Mouse (Mus musculus) limb, embryonic 13.5 days (tissue): ENCODE data around the gene Frs2. TPM values are rescaled to one million over a fixed set of nuclear protein-coding genes. Genes with fewer than 3 reads are reported as not detected.
A peak's percentile ranks its signal among the peaks of the same experiment; 100 is the strongest.

Experiments used
- ATAC-seq: fragments of 200-750 bp; cut with Nextera tagmentation; 2 replicates; pipeline ENCODE4 v1.8.0; 2017; ENCODE audit warnings: low read depth, moderate number of reproducible peaks, moderate TSS enrichment; ENCODE audit not compliant: low FRiP score
- H3K27ac ChIP-seq: fragments of 300-500 bp; sonication (generic); 2 replicates; pipeline ENCODE4 v1.5.1; 2015; ENCODE audit warnings: inconsistent platforms, mild to moderate bottlenecking, moderate library complexity
- H3K27me3 ChIP-seq: fragments of 300-500 bp; sonication (generic); 2 replicates; pipeline ENCODE4 v1.6.1; 2015; ENCODE audit warnings: mild to moderate bottlenecking, inconsistent platforms
- H3K36me3 ChIP-seq: fragments of 300-500 bp; sonication (generic); 2 replicates; pipeline ENCODE4 v1.6.1; 2015; ENCODE audit warnings: inconsistent platforms, mild to moderate bottlenecking, moderate library complexity
- H3K4me1 ChIP-seq: fragments of 300-500 bp; sonication (generic); 2 replicates; pipeline ENCODE4 v1.6.1; 2015; ENCODE audit warnings: inconsistent platforms
- H3K4me2 ChIP-seq: fragments of 300-500 bp; sonication (generic); replicated peaks from 2 replicates; pipeline ENCODE4 v1.6.1; 2015; ENCODE audit warnings: inconsistent platforms, mild to moderate bottlenecking, moderate library complexity
- H3K4me3 ChIP-seq: fragments of 300-500 bp; sonication (generic); 2 replicates; pipeline ENCODE4 v1.5.1; 2015; ENCODE audit warnings: moderate library complexity, mild to moderate bottlenecking, inconsistent platforms
- H3K9ac ChIP-seq: fragments of 300-500 bp; sonication (generic); 2 replicates; pipeline ENCODE4 v1.6.1; 2015; ENCODE audit warnings: mild to moderate bottlenecking, inconsistent platforms
- H3K9me3 ChIP-seq: fragments of 300-500 bp; sonication (generic); 2 replicates; pipeline ENCODE4 v1.6.1; 2016; ENCODE audit warnings: inconsistent platforms
- WGBS: fragments of 180-500 bp; shearing (Covaris S2); methylation state at CpG from one replicate; pipeline ENCODE4 v1.1.7; 2015; 5-methylcytosine and 5-hydroxymethylcytosine counted together
- polyA plus RNA-seq: library from polyadenylated mRNA; unstranded; fragments of >200 nt; fragmentation: Nextera tagmentation; extraction: Ambion mirVana; gene quantifications from 2 replicates; pipeline ENCODE4 v1.2.1, GENCODE M21; 2015

The Frs2 gene
- polyA plus RNA-seq, 1 experiment from 2014 or later: 21.8 TPM

DNA sequence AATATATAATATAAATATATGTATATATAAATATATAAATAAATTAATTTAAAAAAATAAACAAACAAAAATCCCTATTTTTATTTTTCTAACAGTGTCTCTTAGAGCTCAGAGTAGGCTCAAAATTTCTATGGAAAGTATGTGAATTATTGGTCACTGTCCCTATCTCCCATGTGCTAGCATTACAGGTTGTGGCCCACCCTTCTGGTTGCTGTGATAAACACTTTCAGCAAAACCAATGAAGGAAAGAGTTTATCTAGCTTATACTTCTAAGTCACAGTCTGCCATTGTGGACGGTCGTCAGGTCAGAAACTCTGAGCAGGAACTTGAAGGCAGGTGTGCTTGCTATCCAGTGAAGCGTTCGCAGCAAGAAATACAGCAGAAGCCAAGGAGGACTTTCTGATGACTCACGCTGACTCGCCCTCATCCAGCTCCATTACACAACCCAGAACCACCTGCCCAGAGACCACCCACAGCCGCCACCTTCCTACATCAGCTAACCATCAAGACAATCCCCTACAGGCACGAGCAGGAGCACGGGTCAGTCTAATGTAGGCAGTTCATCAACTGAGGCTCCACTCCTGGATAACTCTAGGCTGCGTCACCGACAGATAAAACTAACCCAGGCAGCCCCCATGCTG, 18.6 kb upstream of the Frs2 start:
- Histone ChIP-seq H3K27me3 (no peaks in the 10 kb centered on the region), H3K9ac (no peak overlapping the region), H3K4me2 (no peak overlapping the region), H3K4me1 (peaks cover 6% of the 10 kb centered on the region; the same call in 1 of the 2 replicates), H3K9me3 (no peaks in the 10 kb centered on the region), H3K36me3 (no peaks in the 10 kb centered on the region), H3K4me3 (no peak overlapping the region), H3K27ac (no peak overlapping the region)
- WGBS: 71% methylated on average over 11 of the region's 11 CpGs
- no peak for ATAC-seq

DNA sequence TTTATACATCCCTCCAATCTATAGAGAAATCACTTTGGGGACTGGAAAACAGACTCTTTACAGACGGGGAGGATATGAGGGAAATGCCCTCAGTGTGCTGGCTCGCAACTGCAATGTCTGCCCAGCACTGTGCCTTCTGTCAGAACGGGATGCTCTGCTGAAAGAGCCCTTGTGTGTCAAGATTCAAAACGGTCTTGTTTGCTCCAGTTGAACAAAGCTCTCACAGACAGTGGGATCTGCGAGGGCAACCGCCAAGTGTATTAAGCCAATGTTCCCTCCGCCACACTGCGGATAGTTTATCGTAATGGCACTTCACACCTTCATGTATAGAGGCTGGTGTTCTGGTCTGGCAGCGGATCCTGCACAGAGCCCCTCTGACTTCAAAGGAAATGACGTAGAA, 14.3 kb upstream of the Frs2 start:
- Histone ChIP-seq H3K36me3 (no peaks in the 10 kb centered on the region), H3K27ac (no peak overlapping the region; the same call in 1 of the 2 replicates), H3K4me1 (peaks cover 7% of the 10 kb centered on the region; the same call in 1 of the 2 replicates), H3K9ac (no peak overlapping the region), H3K4me3 (no peak overlapping the region), H3K27me3 (no peaks in the 10 kb centered on the region), H3K9me3 (no peaks in the 10 kb centered on the region), H3K4me2 (peak overlapping the region; percentile 41)
- 35% methylated on average over 11 of the region's 11 CpGs for WGBS
- ATAC-seq: peak; percentile 71

DNA sequence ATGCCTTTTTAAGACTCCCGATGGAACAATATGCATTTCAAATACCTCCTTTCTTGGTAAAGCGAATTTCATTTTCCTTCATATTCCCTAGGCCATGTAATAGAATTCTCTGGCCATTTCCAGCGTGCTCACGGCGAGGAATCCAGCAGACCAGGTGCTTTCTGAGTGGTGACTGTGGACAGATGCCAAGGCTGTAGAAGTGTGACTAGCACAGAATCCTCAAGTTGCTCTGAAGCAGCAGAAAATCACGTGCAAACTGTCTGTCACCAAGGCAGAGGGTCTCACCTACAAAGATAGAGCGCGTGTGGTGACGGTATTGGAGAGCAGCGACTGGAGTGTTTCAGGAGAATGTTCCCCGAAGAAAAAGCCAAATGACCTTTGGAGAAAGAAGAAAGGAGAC, 11.8 kb upstream of the Frs2 start:
- Histone ChIP-seq H3K4me1 (peaks cover 7% of the 10 kb centered on the region; the same call in 1 of the 2 replicates), H3K36me3 (no peaks in the 10 kb centered on the region), H3K27me3 (no peaks in the 10 kb centered on the region), H3K27ac (no peak overlapping the region), H3K4me2 (no peak overlapping the region), H3K9ac (no peak overlapping the region), H3K4me3 (no peak overlapping the region), H3K9me3 (no peaks in the 10 kb centered on the region)
- 65% methylated on average over 11 of the region's 11 CpGs for WGBS
- no peak for ATAC-seq

DNA sequence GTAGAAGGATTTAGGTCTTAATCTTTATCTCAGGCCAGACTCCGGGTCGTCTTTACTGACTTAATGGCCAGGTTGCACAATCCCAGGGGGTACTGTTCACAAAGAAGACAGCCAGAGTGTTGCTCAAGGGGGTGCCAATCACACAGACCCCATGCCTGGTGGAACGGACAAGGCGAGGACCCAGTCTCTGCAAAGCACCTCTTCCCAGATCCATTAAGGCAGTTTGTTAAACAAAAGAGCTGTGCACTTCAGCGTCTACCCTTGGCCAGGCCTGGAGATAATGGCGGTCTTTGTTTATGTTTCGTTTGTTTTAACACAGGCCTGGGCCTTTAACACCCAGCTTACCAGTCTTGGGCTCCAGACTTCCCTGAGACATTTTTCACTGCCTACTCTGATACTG, 3.9 kb upstream of the Frs2 start:
- H3K27ac ChIP-seq: no peak overlapping the region
- no peak overlapping the region for H3K9ac ChIP-seq
- no peak overlapping the region for H3K4me2 ChIP-seq
- no peak for ATAC-seq
- no peak overlapping the region for H3K4me3 ChIP-seq
- no peaks in the 10 kb centered on the region for H3K36me3 ChIP-seq
- H3K27me3 ChIP-seq: no peaks in the 10 kb centered on the region
- 32% methylated on average over 7 of the region's 7 CpGs for WGBS
- H3K4me1 ChIP-seq: peaks cover 30% of the 10 kb centered on the region
- H3K9me3 ChIP-seq: no peaks in the 10 kb centered on the region

DNA sequence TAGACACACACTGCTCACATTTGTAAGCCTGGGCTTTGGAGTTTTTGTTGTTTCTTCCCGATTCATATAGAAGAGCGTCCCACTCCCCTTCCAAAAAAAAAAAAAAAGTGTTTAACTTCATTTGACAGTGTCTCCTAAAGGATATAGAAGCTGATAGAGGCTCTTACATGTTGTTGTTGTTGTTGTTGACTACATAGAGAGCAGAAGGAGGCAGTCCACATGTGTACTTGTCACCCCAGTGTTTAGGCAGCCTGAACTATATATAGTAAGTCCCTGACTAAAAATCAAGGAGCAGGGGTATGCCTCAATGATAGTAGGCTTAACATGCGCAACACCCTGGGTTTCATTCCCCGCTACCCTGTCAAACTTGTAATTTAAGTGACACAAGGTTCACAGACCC, 3.3 kb upstream of the Frs2 start:
- peaks cover 35% of the 10 kb centered on the region for H3K4me1 ChIP-seq
- WGBS: 58% methylated on average over 4 of the region's 4 CpGs
- peak overlapping the region; percentile 36 for H3K4me2 ChIP-seq
- no peak overlapping the region for H3K4me3 ChIP-seq
- H3K9ac ChIP-seq: no peak overlapping the region
- no peaks in the 10 kb centered on the region for H3K9me3 ChIP-seq
- H3K27ac ChIP-seq: no peak overlapping the region
- H3K27me3 ChIP-seq: no peaks in the 10 kb centered on the region
- no peaks in the 10 kb centered on the region for H3K36me3 ChIP-seq
- no peak for ATAC-seq

DNA sequence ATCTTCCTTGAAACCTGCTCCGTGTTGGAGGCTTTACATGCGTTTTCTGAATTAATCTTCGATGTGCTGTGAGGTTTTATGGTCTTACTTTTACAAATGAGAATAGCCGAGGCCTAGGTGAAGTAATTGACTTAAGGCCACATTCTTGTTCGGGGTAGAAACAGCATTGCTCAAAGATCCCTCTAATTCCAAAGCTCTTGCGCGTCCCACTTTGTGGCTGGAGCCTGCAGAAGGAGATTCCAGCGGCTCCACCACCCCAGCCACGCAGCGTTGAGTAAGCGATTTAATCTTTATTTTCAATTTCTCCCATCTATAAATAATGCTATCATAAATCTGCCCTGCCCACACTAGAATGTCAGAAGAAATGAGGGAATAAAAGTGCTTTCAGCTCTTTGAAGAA, 2.9 kb upstream of the Frs2 start:
- H3K9ac ChIP-seq: no peak overlapping the region
- no peak overlapping the region for H3K27ac ChIP-seq
- peak overlapping the region; percentile 36 for H3K4me2 ChIP-seq
- H3K4me3 ChIP-seq: no peak overlapping the region
- H3K36me3 ChIP-seq: no peaks in the 10 kb centered on the region
- peaks cover 39% of the 10 kb centered on the region for H3K4me1 ChIP-seq
- 7% methylated on average over 11 of the region's 11 CpGs for WGBS
- H3K27me3 ChIP-seq: no peaks in the 10 kb centered on the region
- no peaks in the 10 kb centered on the region for H3K9me3 ChIP-seq
- ATAC-seq: no peak

DNA sequence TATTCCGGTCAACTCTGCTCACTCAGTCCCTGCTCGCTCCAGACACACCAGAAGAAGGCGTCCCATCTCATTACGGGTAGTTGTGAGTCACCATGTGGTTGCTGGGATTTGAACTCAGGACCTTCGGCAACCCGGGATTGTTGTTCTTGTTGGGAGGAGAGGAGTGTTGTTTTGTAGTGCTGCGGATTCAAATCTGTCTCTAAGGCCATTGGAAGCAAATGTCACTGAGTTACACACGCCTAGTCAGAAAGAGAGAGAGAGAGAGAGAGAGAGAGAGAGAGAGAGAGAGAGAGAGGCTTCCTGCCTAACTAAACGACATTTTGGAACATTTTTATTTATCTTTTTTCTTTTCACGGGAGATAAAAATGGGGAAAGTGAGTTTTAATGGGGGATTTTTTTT, 2.4 kb upstream of the Frs2 start:
- Histone ChIP-seq H3K27ac (no peak overlapping the region), H3K9me3 (no peaks in the 10 kb centered on the region), H3K4me2 (peak overlapping the region; percentile 78), H3K9ac (no peak overlapping the region), H3K27me3 (no peaks in the 10 kb centered on the region), H3K4me1 (peaks cover 43% of the 10 kb centered on the region), H3K4me3 (peak overlapping the region; percentile 98; the same call in 1 of the 2 replicates), H3K36me3 (no peaks in the 10 kb centered on the region)
- ATAC-seq: no peak
- 17% methylated on average over 10 of the region's 10 CpGs for WGBS

DNA sequence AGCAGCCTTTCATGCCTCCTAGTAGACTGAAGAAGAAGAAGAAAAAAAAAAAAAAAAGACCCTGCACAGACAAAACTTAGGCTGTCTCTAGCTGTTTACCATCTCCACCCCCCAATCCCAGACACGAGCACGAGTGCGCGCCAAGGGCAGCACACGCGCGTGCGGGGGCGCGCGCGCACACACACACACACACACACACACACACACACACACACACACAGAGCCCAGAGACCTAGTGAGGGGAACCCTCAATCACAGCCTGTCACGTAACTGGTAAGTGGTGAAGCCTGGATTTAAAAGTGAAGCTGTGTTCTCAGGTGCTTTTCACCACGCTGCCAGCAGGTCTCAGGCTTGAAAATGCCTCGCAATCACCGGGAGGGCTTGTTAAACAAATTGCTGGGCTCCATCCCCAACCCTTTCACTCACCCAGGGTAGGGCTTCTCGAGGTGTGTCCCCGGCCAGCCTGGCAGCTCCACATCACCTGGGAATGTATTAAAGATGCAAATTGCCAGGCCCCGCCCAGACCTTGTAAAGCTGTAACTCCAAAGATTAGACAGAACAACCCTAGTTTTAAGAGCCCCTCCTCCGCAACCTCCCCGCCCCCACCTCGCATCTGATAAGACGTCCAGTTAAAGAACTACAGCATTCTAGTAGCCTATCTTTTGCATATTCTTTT, 1.7 kb upstream of the Frs2 start:
- no peaks in the 10 kb centered on the region for H3K27me3 ChIP-seq
- peak overlapping the region; percentile 22; the same call in 1 of the 2 replicates for H3K27ac ChIP-seq
- peaks cover 50% of the 10 kb centered on the region for H3K4me1 ChIP-seq
- 1% methylated on average over 23 of the region's 23 CpGs for WGBS
- ATAC-seq: peak; percentile 18
- H3K36me3 ChIP-seq: no peaks in the 10 kb centered on the region
- H3K9me3 ChIP-seq: no peaks in the 10 kb centered on the region
- peak overlapping the region; percentile 78 for H3K4me2 ChIP-seq
- H3K4me3 ChIP-seq: peak overlapping the region; percentile 98
- peak overlapping the region; percentile 59 for H3K9ac ChIP-seq

DNA sequence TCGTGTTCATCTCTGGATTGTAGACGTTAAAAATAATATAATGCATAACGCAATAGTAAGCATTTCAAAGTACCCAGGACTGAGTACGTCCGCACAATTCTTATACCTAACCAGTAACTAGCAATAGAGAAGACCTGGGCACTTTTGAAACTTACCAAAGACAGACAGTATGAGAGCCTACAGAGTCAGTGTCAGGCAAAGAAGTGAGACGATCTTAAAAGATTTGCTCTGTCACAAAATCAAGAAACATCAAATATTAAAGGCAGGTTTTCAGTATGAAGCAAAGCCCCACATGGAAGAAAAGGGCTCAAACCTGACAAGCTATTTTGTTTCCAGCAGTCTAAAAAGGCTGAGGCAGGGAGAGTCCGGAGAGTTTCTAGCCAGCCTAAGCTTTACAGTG, 907 bp upstream of the Frs2 start:
- Histone ChIP-seq H3K9ac (peak overlapping the region; percentile 96; the same call in 1 of the 2 replicates), H3K9me3 (no peaks in the 10 kb centered on the region), H3K27ac (peak overlapping the region; percentile 28; the same call in 1 of the 2 replicates), H3K4me2 (peak overlapping the region; percentile 78), H3K4me1 (peaks cover 58% of the 10 kb centered on the region), H3K4me3 (peak overlapping the region; percentile 98), H3K36me3 (no peaks in the 10 kb centered on the region), H3K27me3 (no peaks in the 10 kb centered on the region)
- no peak for ATAC-seq
- 15% methylated on average over 7 of the region's 7 CpGs for WGBS

DNA sequence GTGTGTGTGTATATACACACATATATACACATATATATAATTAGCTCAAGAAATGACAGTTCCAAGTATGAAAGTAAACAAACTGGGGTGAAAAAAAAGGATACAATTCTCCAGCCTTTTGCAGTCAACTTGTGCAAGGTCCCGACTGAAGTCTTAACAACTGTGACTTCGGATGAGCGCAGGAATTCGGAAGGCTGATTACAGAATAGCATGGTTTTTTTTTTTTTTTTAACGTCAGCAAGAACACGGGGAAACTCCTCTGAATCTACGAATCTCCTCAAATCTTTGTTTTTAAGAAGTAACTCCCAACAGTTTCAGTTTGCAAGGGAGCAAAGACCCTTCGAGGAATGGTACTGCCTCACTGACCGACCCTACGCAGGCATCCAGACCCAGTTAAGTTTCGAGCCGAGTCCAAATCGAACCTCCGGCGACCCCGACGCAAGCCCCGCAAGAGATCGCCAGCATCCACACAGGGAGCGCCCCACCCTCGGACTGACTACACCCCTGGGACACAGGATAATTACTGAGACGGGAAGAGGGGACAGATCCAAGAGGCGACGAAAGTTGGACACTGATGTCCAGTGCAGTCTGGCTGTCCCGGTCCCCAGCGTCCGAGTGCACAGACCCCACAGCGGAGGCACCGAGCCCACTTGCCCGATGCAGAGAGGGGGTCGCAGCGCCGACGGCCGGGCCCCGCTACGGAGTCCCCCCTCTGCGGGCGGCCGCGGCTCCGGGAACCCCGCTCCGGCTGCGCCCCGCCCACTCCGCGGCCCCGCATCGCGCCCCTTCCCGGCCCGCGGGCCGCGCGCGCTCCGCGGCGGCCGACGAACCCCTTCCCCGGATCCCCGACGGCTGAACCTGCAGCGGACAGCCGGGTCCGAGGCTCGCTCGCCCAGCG, 622 bp downstream of the Frs2 start:
- peak overlapping the region; percentile 98 for H3K4me3 ChIP-seq
- H3K27me3 ChIP-seq: no peaks in the 10 kb centered on the region
- no peaks in the 10 kb centered on the region for H3K9me3 ChIP-seq
- ATAC-seq: peak; percentile 48
- WGBS: under 1% methylated on average over 61 of the region's 72 CpGs
- H3K4me2 ChIP-seq: peak overlapping the region; percentile 78
- H3K9ac ChIP-seq: peak overlapping the region; percentile 96
- H3K36me3 ChIP-seq: no peaks in the 10 kb centered on the region
- peaks cover 58% of the 10 kb centered on the region for H3K4me1 ChIP-seq
- H3K27ac ChIP-seq: peak overlapping the region; percentile 91

DNA sequence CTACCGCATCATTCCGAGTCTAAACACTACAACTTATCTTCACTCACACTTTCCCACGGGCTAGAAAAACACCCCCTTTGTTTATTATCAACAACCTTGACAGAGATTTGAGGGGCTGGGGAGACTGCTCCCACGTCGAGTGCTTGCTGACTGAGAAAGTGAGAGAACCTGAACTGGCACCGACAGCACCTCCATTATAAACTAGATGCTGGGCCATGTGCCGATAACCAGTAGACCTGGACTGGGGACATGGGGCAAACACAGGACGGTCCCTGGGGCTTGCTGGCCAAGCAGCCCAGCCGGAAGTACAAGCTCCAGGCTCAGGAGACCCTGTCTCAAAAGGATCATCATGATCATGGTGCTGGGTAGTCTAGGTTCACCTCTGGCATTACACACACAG, 1.9 kb downstream of the Frs2 start:
- Histone ChIP-seq H3K4me2 (peak overlapping the region; percentile 41), H3K4me3 (peak overlapping the region; percentile 16; the same call in 1 of the 2 replicates), H3K27me3 (no peaks in the 10 kb centered on the region), H3K9ac (no peak overlapping the region), H3K36me3 (no peaks in the 10 kb centered on the region), H3K9me3 (no peaks in the 10 kb centered on the region), H3K27ac (no peak overlapping the region), H3K4me1 (peaks cover 49% of the 10 kb centered on the region)
- no peak for ATAC-seq
- WGBS: 68% methylated on average over 9 of the region's 9 CpGs
